Mouse (Mus musculus) CH12.LX (cell line): Measurements from ENCODE around the gene Rnf182. TPM values are rescaled to one million over a fixed set of nuclear protein-coding genes. Genes with fewer than 3 reads are reported as not detected.

Source experiments
- DNase-seq: peaks from one replicate; pipeline ENCODE4 v3.0.0-alpha.2; 2013; ENCODE audit errors: extremely low read depth
- H3K27ac ChIP-seq: 2 replicates; pipeline ENCODE4 v1.5.1; 2012; ENCODE audit warnings: low read depth, mild to moderate bottlenecking, control low read depth, moderate library complexity; ENCODE audit not compliant: insufficient read depth
- H3K27me3 ChIP-seq: replicated peaks from 2 replicates; pipeline ENCODE3; 2012; ENCODE audit warnings: inconsistent platforms
- H3K36me3 ChIP-seq, 2 experiments: replicated peaks in 1 of 2; 2 replicates each; pipeline versions ENCODE3 to v1.6.1; 2012; ENCODE audit warnings: inconsistent platforms in 1 of 2, low read length in 1 of 2, mild to moderate bottlenecking in 1 of 2, mixed read lengths in 1 of 2, moderate library complexity in 1 of 2; ENCODE audit not compliant: control insufficient read depth in 1 of 2, insufficient read depth in 1 of 2
- H3K4me1 ChIP-seq, 2 experiments: 2 replicates each; pipeline ENCODE4 v1.6.1; 2012; ENCODE audit warnings: inconsistent platforms in 1 of 2, moderate library complexity in 1 of 2; ENCODE audit not compliant: insufficient read depth in 2 of 2, control insufficient read depth in 1 of 2
- H3K4me2 ChIP-seq: 2 replicates; pipeline ENCODE4 v1.6.1; 2012; ENCODE audit warnings: low read depth, mild to moderate bottlenecking, control low read depth; ENCODE audit not compliant: poor library complexity, insufficient read depth, severe bottlenecking
- H3K4me3 ChIP-seq, 3 experiments: fragments of 150-350 bp in 1 of 3; sonication (generic) in 1 of 3; replicated peaks in 1 of 3; 2 replicates each; pipeline versions ENCODE3 to v1.5.1; 2011 to 2012; ENCODE audit warnings: low read depth in 2 of 3, low read length in 2 of 3, mild to moderate bottlenecking in 2 of 3, moderate library complexity in 2 of 3, control low read depth in 1 of 3, improper control_type of control experiment in 1 of 3, inconsistent platforms in 1 of 3, mixed read lengths in 1 of 3; ENCODE audit not compliant: poor library complexity in 1 of 3
- H3K79me2 ChIP-seq: replicated peaks from 2 replicates; pipeline ENCODE4 v1.6.1; 2012; ENCODE audit warnings: mild to moderate bottlenecking, moderate library complexity; ENCODE audit not compliant: control insufficient read depth, poor library complexity, insufficient read depth, severe bottlenecking; ENCODE audit errors: extremely low read depth
- H3K9ac ChIP-seq: 2 replicates; pipeline ENCODE4 v1.6.1; 2012; ENCODE audit warnings: low read depth, mild to moderate bottlenecking, control low read depth, moderate library complexity; ENCODE audit not compliant: insufficient read depth
- H3K9me3 ChIP-seq: replicated peaks from 2 replicates; pipeline ENCODE3; 2012; ENCODE audit warnings: low read length, inconsistent platforms, mixed read lengths
- CHD1 ChIP-seq: IDR thresholded peaks from 2 replicates; pipeline ENCODE4 v1.6.1; 2012; ENCODE audit warnings: low read depth, low read length, improper control_type of control experiment, inconsistent platforms
- CTCF ChIP-seq, 2 experiments: IDR thresholded peaks in 1 of 2; conservative IDR thresholded peaks in 1 of 2; 2 replicates each; pipeline ENCODE4 v1.5.1; 2011 to 2012; ENCODE audit warnings: low read depth in 2 of 2, low read length in 2 of 2, improper control_type of control experiment in 1 of 2, inconsistent platforms in 1 of 2, mild to moderate bottlenecking in 1 of 2, moderate library complexity in 1 of 2
- EP300 ChIP-seq: IDR thresholded peaks from 2 replicates; pipeline ENCODE4 v1.6.1; 2011; ENCODE audit warnings: low read length, improper control_type of control experiment
- ETS1 ChIP-seq: conservative IDR thresholded peaks from 2 replicates; pipeline ENCODE4 v1.6.1; 2012; ENCODE audit warnings: low read depth, mild to moderate bottlenecking, inconsistent platforms, low read length, improper control_type of control experiment, moderate library complexity
- GABPA ChIP-seq: IDR thresholded peaks from 2 replicates; pipeline ENCODE4 v1.6.1; 2012; ENCODE audit warnings: low read depth, low read length, improper control_type of control experiment, inconsistent platforms; ENCODE audit not compliant: insufficient replicate concordance
- JUN ChIP-seq: IDR thresholded peaks from 2 replicates; pipeline ENCODE4 v1.6.1; 2011; ENCODE audit warnings: low read depth, mild to moderate bottlenecking, low read length, improper control_type of control experiment, moderate library complexity; ENCODE audit not compliant: insufficient read depth
- KAT2A ChIP-seq: IDR thresholded peaks from 2 replicates; pipeline ENCODE4 v1.6.1; 2012; ENCODE audit warnings: low read length, improper control_type of control experiment, inconsistent platforms; ENCODE audit not compliant: insufficient replicate concordance
- MEF2A ChIP-seq: IDR thresholded peaks from 2 replicates; pipeline ENCODE4 v1.6.1; 2014; ENCODE audit warnings: low read depth, mild to moderate bottlenecking, inconsistent platforms, low read length, improper control_type of control experiment, borderline replicate concordance
- MXI1 ChIP-seq: IDR thresholded peaks from 2 replicates; pipeline ENCODE4 v1.6.1; 2011; ENCODE audit warnings: mild to moderate bottlenecking, low read depth, low read length, improper control_type of control experiment
- MYC ChIP-seq: IDR thresholded peaks from 2 replicates; pipeline ENCODE4 v1.6.1; 2011; ENCODE audit warnings: low read depth, mild to moderate bottlenecking, improper control_type of control experiment, low read length
- NELFE ChIP-seq: IDR thresholded peaks from 2 replicates; pipeline ENCODE4 v1.6.1; 2011; ENCODE audit warnings: low read depth, low read length, improper control_type of control experiment
- NRF1 ChIP-seq: IDR thresholded peaks from 2 replicates; pipeline ENCODE4 v1.6.1; 2014; ENCODE audit warnings: low read depth, mild to moderate bottlenecking, inconsistent platforms, low read length, improper control_type of control experiment, moderate library complexity
- PAX5 ChIP-seq: IDR thresholded peaks from 2 replicates; pipeline ENCODE4 v1.6.1; 2012; ENCODE audit warnings: low read length, inconsistent platforms, mixed read lengths
- POLR2AphosphoS2 ChIP-seq: IDR thresholded peaks from 2 replicates; pipeline ENCODE4 v1.6.1; 2011; ENCODE audit warnings: low read depth, low read length, improper control_type of control experiment
- RCOR1 ChIP-seq: conservative IDR thresholded peaks from 2 replicates; pipeline ENCODE4 v1.6.1; 2012; ENCODE audit warnings: low read depth, mild to moderate bottlenecking, inconsistent platforms, low read length, improper control_type of control experiment
- UBTF ChIP-seq: IDR thresholded peaks from 2 replicates; pipeline ENCODE4 v1.6.1; 2012; ENCODE audit warnings: low read depth, mild to moderate bottlenecking, inconsistent platforms, low read length, improper control_type of control experiment, moderate library complexity
- USF1 ChIP-seq: IDR thresholded peaks from 2 replicates; pipeline ENCODE4 v1.6.1; 2014; ENCODE audit warnings: low read depth, mild to moderate bottlenecking, inconsistent platforms, low read length, improper control_type of control experiment
- USF2 ChIP-seq: conservative IDR thresholded peaks from 2 replicates; pipeline ENCODE4 v1.6.1; 2011; ENCODE audit warnings: low read depth, low read length, improper control_type of control experiment
- dilution Hi-C: fragments of 300-500 bp; cut with MboI; formaldehyde crosslinking; loops from 2 replicates; pipeline ENCODE4 v1.14.3; 2020; ENCODE audit warnings: low sequenced_read_pairs; ENCODE audit not compliant: extremely low pct_unique_long_range_greater_than_20kb, extremely low pct_ligation_motif_present
- in situ Hi-C: fragments of 300-500 bp; cut with MboI; formaldehyde crosslinking; loops from 3 replicates; pipeline ENCODE4 v1.14.3; 2019; ENCODE audit warnings: low sequenced_read_pairs, low pct_ligation_motif_present, low pct_unique_long_range_greater_than_20kb, mixed read lengths
- polyA plus RNA-seq: library from polyadenylated mRNA; unstranded; fragments of >175 nt; gene quantifications from 2 replicates; pipeline ENCODE4 v1.2.1, GENCODE M21; 2012; ENCODE audit warnings: low read depth; ENCODE audit not compliant: insufficient read length
- total RNA-seq, 2 experiments: library from RNA; depleted of rRNA; stranded (reverse); fragments of 300-350 nt in 1 of 2; fragments of >200 nt in 1 of 2; gene quantifications; 2 replicates each; pipeline ENCODE4 v1.2.3; 2012 to 2014

The Rnf182 gene
- total and polyA plus RNA-seq, 3 experiments, result not detected

DNA sequence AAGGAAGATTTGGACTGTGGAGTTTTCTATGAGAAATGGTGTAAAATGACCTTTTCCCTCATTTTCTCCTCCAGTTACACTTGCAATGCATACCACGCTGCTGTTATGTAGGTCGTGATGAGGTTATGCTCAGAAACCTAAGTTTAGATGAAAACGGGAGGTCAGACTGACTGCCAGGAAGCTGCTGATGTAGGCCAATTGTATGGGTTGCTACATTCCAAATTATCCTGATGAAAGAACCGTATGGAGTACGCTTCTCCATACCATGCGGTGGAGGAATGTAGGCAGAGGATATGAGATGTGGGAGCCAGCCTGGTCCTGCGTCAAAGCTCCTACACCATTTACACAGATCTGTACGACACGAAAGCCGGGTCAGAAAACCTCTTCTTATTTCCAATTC is 72.6 kb downstream of the Rnf182 start:
- in situ Hi-C loops (no loop called here), dilution Hi-C loops (no loop called here)
- TF ChIP-seq ETS1 (no peak), MYC (no peak), PAX5 (no peak), UBTF (no peak), KAT2A (no peak), MEF2A (no peak), MXI1 (no peak), GABPA (no peak), NELFE (no peak), RCOR1 (no peak), USF2 (no peak), CHD1 (no peak)
- no peaks in the 10 kb centered on the region for H3K79me2 ChIP-seq
- H3K9me3 ChIP-seq, result no peaks in the 10 kb centered on the region
- no peak overlapping the region for H3K4me3 ChIP-seq
- no peak for DNase-seq
- no peak overlapping the region for H3K9ac ChIP-seq
- H3K36me3 ChIP-seq, result no peaks in the 10 kb centered on the region
- no peak overlapping the region for H3K4me2 ChIP-seq
- H3K27ac ChIP-seq, result no peak overlapping the region
- no peaks in the 10 kb centered on the region for H3K27me3 ChIP-seq
- H3K4me1 ChIP-seq, result no peaks in the 10 kb centered on the region

DNA sequence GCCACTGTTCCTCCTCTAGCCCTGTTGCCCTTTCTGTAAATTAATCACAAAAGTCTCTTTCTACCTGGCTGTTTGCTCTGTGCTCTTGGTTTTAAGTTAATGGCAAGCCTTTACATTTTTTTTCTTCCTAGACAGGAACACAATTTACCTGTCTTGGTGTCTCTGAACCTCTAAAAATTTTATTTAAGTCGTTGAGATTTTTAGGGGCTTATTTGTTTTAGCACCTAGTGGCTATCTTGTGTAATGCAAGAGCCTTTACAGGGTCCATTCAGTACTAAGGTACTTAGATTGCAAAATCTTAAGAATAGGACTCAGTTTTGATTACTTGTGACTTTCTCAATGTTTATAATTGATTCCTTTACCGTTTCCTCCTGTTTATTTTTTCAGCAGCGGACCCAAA is 76.2 kb downstream of the Rnf182 start:
- dilution Hi-C loops (no loop called here), in situ Hi-C loops (no loop called here)

DNA sequence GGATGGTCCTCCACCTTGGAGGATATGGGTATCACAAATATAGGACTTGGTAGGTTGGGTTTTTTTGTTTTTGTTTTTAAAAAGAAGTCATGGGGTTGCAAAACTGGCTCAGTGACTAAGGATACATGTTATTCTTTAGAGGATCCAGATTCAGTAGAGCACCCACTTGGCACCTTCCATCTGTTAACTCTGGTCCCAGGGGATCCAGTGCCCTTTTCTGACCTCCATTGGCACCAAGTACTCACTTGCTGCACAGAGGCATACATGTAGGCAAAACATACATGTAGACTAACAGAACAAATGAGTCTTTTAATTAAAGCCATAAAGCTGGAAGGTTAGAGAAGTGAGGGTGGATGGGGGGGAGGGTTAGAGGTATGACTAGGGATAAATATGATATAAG is 80.0 kb downstream of the Rnf182 start:
- Histone ChIP-seq H3K27me3 (peaks cover 2% of the 10 kb centered on the region), H3K9me3 (no peaks in the 10 kb centered on the region), H3K36me3 (no peaks in the 10 kb centered on the region), H3K4me3 (no peak overlapping the region), H3K9ac (no peak overlapping the region), H3K27ac (no peak overlapping the region), H3K4me2 (no peak overlapping the region), H3K4me1 (no peaks in the 10 kb centered on the region), H3K79me2 (no peaks in the 10 kb centered on the region)
- in situ Hi-C loops, result no loop called here
- no peak for DNase-seq
- no peak for TF ChIP-seq USF1
- TF ChIP-seq NRF1, result no peak
- no peak for TF ChIP-seq ETS1
- TF ChIP-seq POLR2AphosphoS2, result no peak
- TF ChIP-seq MYC, result no peak
- no peak for TF ChIP-seq GABPA
- TF ChIP-seq JUN, result no peak
- no peak for TF ChIP-seq NELFE
- no peak for TF ChIP-seq EP300
- TF ChIP-seq PAX5, result no peak
- no peak for TF ChIP-seq MXI1
- TF ChIP-seq KAT2A, result no peak
- dilution Hi-C loops, result no loop called here

More for the DNA sequence above, 76.2 kb downstream of the Rnf182 start:
- H3K4me3 ChIP-seq, result no peak overlapping the region
- no peaks in the 10 kb centered on the region for H3K9me3 ChIP-seq
- H3K4me1 ChIP-seq, result no peaks in the 10 kb centered on the region
- no peaks in the 10 kb centered on the region for H3K27me3 ChIP-seq
- no peak overlapping the region for H3K4me2 ChIP-seq
- TF ChIP-seq CTCF (conservative IDR thresholded peaks at IDR 0.05 in 1 of 2, IDR thresholded peaks at IDR 0.05 in 1 of 2; ENCODE audit: low read depth in 2 of 2, low read length in 2 of 2), result peak; percentile 30 to 35; a peak in 2 of 4 replicates
- no peak for TF ChIP-seq MEF2A
- H3K27ac ChIP-seq, result no peak overlapping the region
- no peak overlapping the region for H3K9ac ChIP-seq
- no peak for DNase-seq
- H3K79me2 ChIP-seq, result no peaks in the 10 kb centered on the region
- no peaks in the 10 kb centered on the region for H3K36me3 ChIP-seq
